Mouse (Mus musculus) Patski (cell line): Measurements from ENCODE around the gene Adssl1. TPM values are rescaled to one million over a fixed set of nuclear protein-coding genes. Genes with fewer than 3 reads are reported as not detected.

ENCODE experiments used
- ATAC-seq: fragments of 100-300 bp; one replicate; pipeline ENCODE4 v1.8.0; 2021
- CTCF ChIA-PET: fragments of 350-600 bp; sonication (Branson Sonifier 250); formaldehyde crosslinking; loops from one replicate; lab custom pipeline; 2022; ENCODE audit warnings: inconsistent platforms; lab: Charles Lee
- POLR2A ChIA-PET: fragments of 350-600 bp; sonication (Branson Sonifier 250); formaldehyde crosslinking; loops from one replicate; lab custom pipeline; 2022; ENCODE audit warnings: antibody characterized with exemption, inconsistent platforms; lab: Charles Lee
- DNase-seq: peaks from one replicate; pipeline ENCODE4 v3.0.0-alpha.2; 2011; ENCODE audit warnings: low read depth, low spot score
- H3K27me3 ChIP-seq: fragments of 371-371 bp; one replicate; pipeline ENCODE4 v1.5.1; 2021
- CTCF ChIP-seq: fragments of 100-300 bp; IDR thresholded peaks from one replicate; pipeline ENCODE4 v1.5.1; 2021
- in situ Hi-C: fragments of 300-500 bp; cut with MboI; formaldehyde crosslinking; loops from 3 replicates; pipeline ENCODE4 v1.11.1; 2018; ENCODE audit warnings: low pct_unique_long_range_greater_than_20kb, mixed read lengths
- polyA plus RNA-seq: library from polyadenylated mRNA; unstranded; gene quantifications from one replicate; pipeline ENCODE4 v1.2.3, GENCODE M21; 2021

Gene Adssl1
- polyA plus RNA-seq, 1 experiment from 2014 or later, result 1.7 TPM

DNA sequence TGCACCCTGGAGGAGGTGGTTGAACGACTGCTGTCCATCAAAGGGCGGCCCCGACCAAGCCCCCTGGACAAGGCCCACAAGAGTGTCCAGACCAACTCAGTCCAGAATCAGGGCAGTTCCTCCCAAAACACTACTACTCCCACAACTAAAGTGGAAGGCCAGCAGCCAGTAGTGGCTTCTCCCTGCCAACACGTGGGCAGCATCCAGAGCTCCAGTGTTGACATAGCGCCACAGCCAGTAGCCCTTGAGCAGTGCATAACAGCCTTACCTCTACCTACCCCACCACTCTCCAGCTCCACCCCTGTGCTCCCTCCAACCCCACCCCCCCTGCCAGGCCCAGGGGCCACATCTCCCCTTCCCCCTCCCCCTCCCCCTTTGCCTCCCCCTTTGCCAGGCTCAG, 15.8 kb upstream of the Adssl1 start:
- CTCF ChIA-PET, result no interaction called here
- TF ChIP-seq CTCF, result no peak
- DNase-seq (no peak), ATAC-seq (no peak)
- no peaks in the 10 kb centered on the region for H3K27me3 ChIP-seq
- POLR2A ChIA-PET, result no interaction called here
- in situ Hi-C loops, result no loop called here

GRCm38 (mm10) chr12:112604709-112605649, 14.9 kb upstream of the Adssl1 start:
- in situ Hi-C loops, result no loop called here
- ChIA-PET POLR2A (no interaction called here), CTCF (interaction anchor here (1.2 to 2.7 kb wide), 5 partner anchors 8 to 53 kb away, joined by 3 to 21 read pairs (median 5); partner anchors contain the start of gene Inf2)
- no peak for ATAC-seq
- no peaks in the 10 kb centered on the region for H3K27me3 ChIP-seq
- no peak for DNase-seq
- no peak for TF ChIP-seq CTCF

- ATAC-seq, result no peak
- DNase-seq, result no peak
- POLR2A ChIA-PET, result no interaction called here
- TF ChIP-seq CTCF, result no peak
- in situ Hi-C loops, result no loop called here
- CTCF ChIA-PET, result interaction anchor here (1.2 to 2.7 kb wide), 5 partner anchors 9 to 53 kb away, joined by 3 to 21 read pairs (median 5); partner anchors contain the start of gene Inf2
- no peaks in the 10 kb centered on the region for H3K27me3 ChIP-seq
Observed at GRCm38 (mm10) chr12:112605766-112606165, 14.1 kb upstream of the Adssl1 start.

DNA sequence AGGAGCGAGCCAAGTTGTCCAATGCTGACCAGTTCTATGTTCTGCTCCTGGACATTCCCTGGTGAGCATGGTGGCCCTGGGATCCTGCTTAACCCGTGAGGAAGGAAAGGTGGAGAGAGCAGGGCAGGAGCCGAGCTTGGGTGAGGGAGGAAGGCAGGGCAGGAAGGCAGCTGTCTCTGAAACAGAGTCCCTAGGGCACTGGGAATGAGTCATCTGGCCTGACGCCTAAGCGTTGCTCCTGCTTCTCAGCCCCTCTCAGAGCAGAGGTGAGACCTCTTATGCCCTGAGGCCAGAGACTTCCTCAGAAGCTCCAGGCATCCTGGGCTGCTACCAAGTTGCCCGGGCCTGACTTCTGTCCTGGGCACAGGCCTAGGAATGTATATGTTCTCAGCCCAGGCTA, 12.8 kb upstream of the Adssl1 start:
- ChIA-PET CTCF (interaction anchor here (2.7 kb wide), 1 partner anchor 55 kb away, joined by 21 read pairs; no protein-coding TSS in a partner anchor), POLR2A (no interaction called here)
- H3K27me3 ChIP-seq, result no peaks in the 10 kb centered on the region
- ATAC-seq, result no peak
- DNase-seq, result no peak
- no peak for TF ChIP-seq CTCF
- in situ Hi-C loops, result no loop called here

- TF ChIP-seq CTCF, result no peak
- DNase-seq (no peak), ATAC-seq (no peak)
- in situ Hi-C loops, result no loop called here
- POLR2A ChIA-PET, result no interaction called here
- H3K27me3 ChIP-seq, result no peaks in the 10 kb centered on the region
- CTCF ChIA-PET, result interaction anchor here (1.2 to 1.4 kb wide), 2 partner anchors 9 to 54 kb away, joined by 3 to 4 read pairs; no protein-coding TSS in a partner anchor
Observed at GRCm38 (mm10) chr12:112609031-112609430, 10.8 kb upstream of the Adssl1 start.

DNA sequence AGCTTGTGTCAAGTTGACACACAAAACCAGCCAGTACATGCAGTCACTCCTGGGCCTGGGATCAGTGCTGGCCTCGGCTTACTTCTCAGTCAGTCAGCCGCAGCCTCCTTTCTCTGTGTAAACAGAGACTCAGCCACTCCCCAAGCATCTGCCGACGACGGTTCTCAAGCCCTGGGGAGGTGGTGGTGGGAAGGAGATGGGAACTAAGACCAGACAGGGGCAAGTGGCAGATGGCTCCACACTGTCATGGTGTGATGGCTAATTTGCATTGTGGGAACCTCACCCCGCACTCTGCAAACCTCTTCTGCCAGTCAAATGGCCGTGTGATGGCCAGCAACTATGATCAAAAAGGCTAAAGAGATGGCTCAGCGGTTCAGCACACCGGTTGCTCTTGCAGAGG, 3.2 kb upstream of the Adssl1 start:
- DNase-seq (no peak), ATAC-seq (no peak)
- ChIA-PET CTCF (interaction anchor here (1.7 kb wide), 1 partner anchor 7 kb away, joined by 4 read pairs; no protein-coding TSS in a partner anchor), POLR2A (no interaction called here)
- TF ChIP-seq CTCF, result no peak
- no peaks in the 10 kb centered on the region for H3K27me3 ChIP-seq
- in situ Hi-C loops, result loop anchor here (5.0 kb wide), 1 partner anchor 64 kb away; no protein-coding TSS in a partner anchor

DNA sequence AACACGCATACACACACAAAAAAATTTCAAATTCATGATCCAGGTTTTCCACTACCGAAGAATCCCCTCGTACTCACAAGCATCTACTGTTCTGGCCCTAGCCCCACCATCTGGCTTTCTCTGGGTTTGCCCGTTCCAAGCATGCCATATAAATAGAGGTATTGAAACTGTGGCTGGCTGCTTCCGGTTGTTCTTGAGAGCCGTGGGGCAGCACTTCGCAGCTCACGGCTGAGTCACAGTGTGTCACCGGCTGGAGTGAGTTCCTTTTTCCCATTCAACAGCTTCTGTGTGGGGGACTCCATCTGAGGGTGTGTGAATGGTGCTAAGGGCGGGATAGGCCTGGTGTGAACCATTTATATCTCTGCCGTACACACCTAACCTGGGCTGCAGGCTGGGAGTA, 2.7 kb upstream of the Adssl1 start:
- ChIA-PET CTCF (interaction anchor here (1.7 kb wide), 1 partner anchor 7 kb away, joined by 4 read pairs; no protein-coding TSS in a partner anchor), POLR2A (no interaction called here)
- in situ Hi-C loops, result loop anchor here (5.0 kb wide), 1 partner anchor 65 kb away; no protein-coding TSS in a partner anchor
- no peaks in the 10 kb centered on the region for H3K27me3 ChIP-seq
- no peak for DNase-seq
- TF ChIP-seq CTCF, result no peak
- no peak for ATAC-seq

DNA sequence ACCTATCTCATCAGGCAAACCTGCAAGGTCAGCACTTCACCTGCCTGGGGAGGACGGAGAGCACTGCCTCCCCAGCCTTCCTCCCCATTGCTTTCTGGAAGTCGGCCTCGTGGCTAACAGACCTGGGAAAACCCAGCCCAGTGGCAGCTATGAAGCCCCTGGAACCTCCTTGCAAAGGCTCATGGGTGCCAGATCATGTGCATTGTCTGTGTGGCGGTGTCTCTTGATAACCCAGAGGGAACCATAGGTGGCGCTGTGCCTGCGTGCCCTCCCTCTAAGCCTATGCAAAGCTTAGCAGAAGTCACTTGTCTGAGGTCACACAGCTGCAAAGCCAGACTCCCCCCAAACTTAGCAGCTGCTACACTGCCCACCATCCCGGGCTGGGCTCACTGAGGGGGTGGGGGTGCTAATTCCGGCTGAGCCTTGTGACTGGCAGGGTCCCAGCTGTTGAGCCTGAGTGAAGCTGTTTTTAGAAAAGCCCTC, 1.9 kb upstream of the Adssl1 start:
- POLR2A ChIA-PET, result no interaction called here
- in situ Hi-C loops, result loop anchor here (5.0 kb wide), 1 partner anchor 66 kb away; no protein-coding TSS in a partner anchor
- no peak for DNase-seq
- CTCF ChIA-PET, result interaction anchor here (1.5 to 1.7 kb wide), 2 partner anchors 8 to 66 kb away, joined by 3 to 4 read pairs; no protein-coding TSS in a partner anchor
- H3K27me3 ChIP-seq, result no peaks in the 10 kb centered on the region
- no peak for TF ChIP-seq CTCF
- no peak for ATAC-seq

GRCm38 (mm10) chr12:112618981-112619685, 712 bp upstream of the Adssl1 start:
- POLR2A ChIA-PET, result no interaction called here
- ATAC-seq (no peak), DNase-seq (no peak)
- CTCF ChIA-PET, result interaction anchor here (1.0 to 1.5 kb wide), 2 partner anchors 66 to 67 kb away, joined by 3 to 4 read pairs; no protein-coding TSS in a partner anchor
- in situ Hi-C loops, result loop anchor here (5.0 kb wide), 1 partner anchor 67 kb away; no protein-coding TSS in a partner anchor
- H3K27me3 ChIP-seq, result no peaks in the 10 kb centered on the region
- no peak for TF ChIP-seq CTCF
